Mouse (Mus musculus) midbrain, embryonic 15.5 days (tissue): ENCODE measurements around the gene Pld4. TPM values are rescaled to one million over a fixed set of nuclear protein-coding genes. Genes with fewer than 3 reads are reported as not detected.

ENCODE experiments used
- ATAC-seq: fragments of 200-750 bp; cut with Nextera tagmentation; replicated peaks from 2 replicates; pipeline ENCODE4 v1.8.0; 2017; ENCODE audit warnings: moderate TSS enrichment
- H3K27ac ChIP-seq: fragments of 300-500 bp; sonication (generic); 2 replicates; pipeline ENCODE4 v1.5.1; 2015; ENCODE audit warnings: mild to moderate bottlenecking, inconsistent platforms
- H3K27me3 ChIP-seq: fragments of 300-500 bp; sonication (generic); replicated peaks from 2 replicates; pipeline ENCODE4 v1.6.1; 2015; ENCODE audit warnings: inconsistent platforms
- H3K36me3 ChIP-seq: fragments of 300-500 bp; sonication (generic); replicated peaks from 2 replicates; pipeline ENCODE4 v1.6.1; 2015; ENCODE audit warnings: inconsistent platforms
- H3K4me1 ChIP-seq: fragments of 300-500 bp; sonication (generic); 2 replicates; pipeline ENCODE4 v1.6.1; 2015; ENCODE audit warnings: inconsistent platforms
- H3K4me2 ChIP-seq: fragments of 300-500 bp; sonication (generic); 2 replicates; pipeline ENCODE4 v1.6.1; 2015; ENCODE audit warnings: inconsistent platforms, mild to moderate bottlenecking, moderate library complexity
- H3K4me3 ChIP-seq: fragments of 300-500 bp; sonication (generic); 2 replicates; pipeline ENCODE4 v1.5.1; 2015; ENCODE audit warnings: mild to moderate bottlenecking, inconsistent platforms
- H3K9ac ChIP-seq: fragments of 300-500 bp; sonication (generic); 2 replicates; pipeline ENCODE4 v1.6.1; 2015; ENCODE audit warnings: mild to moderate bottlenecking, inconsistent platforms
- H3K9me3 ChIP-seq: fragments of 300-500 bp; sonication (generic); 2 replicates; pipeline ENCODE4 v1.6.1; 2016; ENCODE audit warnings: inconsistent platforms
- WGBS: fragments of 180-500 bp; shearing (Covaris S2); methylation state at CpG from one replicate; pipeline ENCODE4 v1.1.7; 2015; ENCODE audit warnings: mixed read lengths; 5-methylcytosine and 5-hydroxymethylcytosine counted together
- polyA plus RNA-seq: library from polyadenylated mRNA; unstranded; fragments of >200 nt; fragmentation: Nextera tagmentation; extraction: Ambion mirVana; gene quantifications from 2 replicates; pipeline ENCODE4 v1.2.1, GENCODE M21; 2015

Gene Pld4
- polyA plus RNA-seq, 1 experiment from 2014 or later = 7.3 TPM

DNA sequence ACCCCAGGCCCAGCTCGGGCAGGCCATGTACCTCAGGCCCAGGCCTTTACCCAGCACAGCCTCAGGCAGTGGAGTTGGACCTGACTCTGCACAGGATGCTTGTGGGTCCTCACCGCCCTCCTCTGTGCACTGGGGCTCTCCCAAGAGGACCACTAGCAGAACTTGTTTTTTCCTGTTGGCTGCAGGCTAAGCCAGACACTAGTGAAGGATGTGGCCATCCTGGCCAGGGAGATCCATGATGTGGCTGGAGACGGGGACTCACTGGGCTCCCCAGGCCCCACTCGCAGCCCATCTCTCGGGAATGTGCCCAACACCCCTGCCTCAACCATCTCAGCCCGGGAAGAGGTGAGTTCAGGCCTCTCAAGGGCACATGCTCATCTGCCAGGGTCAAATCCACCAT, 17.7 kb upstream of the Pld4 start:
- Histone ChIP-seq H3K4me1 (peaks cover 11% of the 10 kb centered on the region), H3K27ac (peak overlapping the region; percentile 34; the same call in 1 of the 2 replicates), H3K4me3 (no peak overlapping the region), H3K4me2 (no peak overlapping the region), H3K9me3 (no peaks in the 10 kb centered on the region), H3K36me3 (peaks cover 40% of the 10 kb centered on the region; the same call in 1 of the 2 replicates), H3K9ac (peak overlapping the region; percentile 22; the same call in 1 of the 2 replicates), H3K27me3 (no peaks in the 10 kb centered on the region)
- no peak for ATAC-seq
- WGBS = 69% methylated on average over 6 of the region's 6 CpGs

DNA sequence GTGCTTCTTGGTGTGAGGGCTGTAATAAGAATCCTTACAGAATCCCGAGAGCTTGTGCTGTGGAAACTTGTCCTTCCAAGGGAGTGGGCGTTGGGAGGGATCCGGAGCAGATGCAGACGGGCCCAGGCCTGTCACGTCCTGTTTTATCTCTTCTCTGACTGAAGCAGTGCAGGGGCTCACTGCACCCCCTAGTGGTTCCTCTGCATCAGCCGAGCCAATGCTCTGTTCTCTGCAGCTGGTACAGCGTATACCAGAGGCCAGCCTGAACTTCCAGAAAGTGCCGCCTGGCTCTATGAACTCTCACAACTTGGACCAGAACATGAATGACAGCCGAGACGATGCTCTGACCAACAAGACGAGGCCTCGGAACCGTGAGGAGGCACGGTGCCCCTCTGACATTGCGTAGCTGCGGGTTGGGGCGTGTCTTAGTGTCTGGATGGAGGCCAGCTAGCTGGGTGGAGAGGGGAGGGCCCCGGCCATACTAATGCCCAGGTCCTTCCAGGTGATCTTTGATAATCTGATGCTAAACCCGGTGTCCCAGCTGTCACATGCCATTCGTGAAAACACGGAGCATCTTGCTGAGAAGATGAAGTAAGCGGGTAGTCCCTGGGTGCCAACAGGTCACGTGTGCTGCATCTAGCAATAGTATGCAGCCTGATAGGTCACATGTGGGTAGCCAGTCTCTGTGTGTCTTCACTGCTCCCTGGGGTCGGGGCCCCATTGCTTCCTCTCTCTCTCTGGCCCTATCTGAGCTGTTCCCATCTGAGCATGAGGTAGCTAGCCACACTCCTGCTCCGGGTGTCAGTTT, 17.1 kb upstream of the Pld4 start:
- ATAC-seq = peak; percentile 67
- Histone ChIP-seq H3K27me3 (no peaks in the 10 kb centered on the region), H3K9ac (peak overlapping the region; percentile 31; the same call in 1 of the 2 replicates), H3K9me3 (no peaks in the 10 kb centered on the region), H3K4me1 (peaks cover 14% of the 10 kb centered on the region), H3K4me2 (no peak overlapping the region), H3K4me3 (no peak overlapping the region), H3K27ac (peak overlapping the region; percentile 34; the same call in 1 of the 2 replicates), H3K36me3 (peaks cover 35% of the 10 kb centered on the region; the same call in 1 of the 2 replicates)
- WGBS = 59% methylated on average over 25 of the region's 25 CpGs

DNA sequence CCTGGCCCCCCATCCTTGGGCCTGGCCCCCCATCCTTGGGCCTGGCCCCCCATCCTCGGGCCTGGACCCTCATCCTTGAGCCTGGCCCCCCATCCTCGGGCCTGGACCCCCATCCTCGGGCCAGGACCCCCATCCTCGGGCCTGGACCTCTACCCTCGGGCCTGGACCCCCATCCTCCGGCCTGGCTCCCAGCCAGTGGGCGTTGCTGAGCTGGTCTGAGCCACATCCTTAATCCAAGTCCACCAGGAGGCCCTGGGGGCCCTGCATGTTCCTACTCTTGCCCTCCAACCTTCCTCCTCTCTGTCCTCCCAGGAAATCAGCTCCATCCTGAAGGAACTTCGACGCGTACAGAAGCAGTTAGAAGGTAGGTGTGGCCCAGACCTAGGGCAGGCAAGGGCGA, 16.2 kb upstream of the Pld4 start:
- Histone ChIP-seq H3K27me3 (no peaks in the 10 kb centered on the region), H3K27ac (no peak overlapping the region), H3K36me3 (peaks cover 26% of the 10 kb centered on the region; the same call in 1 of the 2 replicates), H3K4me3 (no peak overlapping the region), H3K9ac (peak overlapping the region; percentile 31), H3K4me2 (no peak overlapping the region), H3K4me1 (peaks cover 14% of the 10 kb centered on the region), H3K9me3 (no peaks in the 10 kb centered on the region)
- ATAC-seq = no peak
- WGBS = 89% methylated on average over 11 of the region's 11 CpGs

DNA sequence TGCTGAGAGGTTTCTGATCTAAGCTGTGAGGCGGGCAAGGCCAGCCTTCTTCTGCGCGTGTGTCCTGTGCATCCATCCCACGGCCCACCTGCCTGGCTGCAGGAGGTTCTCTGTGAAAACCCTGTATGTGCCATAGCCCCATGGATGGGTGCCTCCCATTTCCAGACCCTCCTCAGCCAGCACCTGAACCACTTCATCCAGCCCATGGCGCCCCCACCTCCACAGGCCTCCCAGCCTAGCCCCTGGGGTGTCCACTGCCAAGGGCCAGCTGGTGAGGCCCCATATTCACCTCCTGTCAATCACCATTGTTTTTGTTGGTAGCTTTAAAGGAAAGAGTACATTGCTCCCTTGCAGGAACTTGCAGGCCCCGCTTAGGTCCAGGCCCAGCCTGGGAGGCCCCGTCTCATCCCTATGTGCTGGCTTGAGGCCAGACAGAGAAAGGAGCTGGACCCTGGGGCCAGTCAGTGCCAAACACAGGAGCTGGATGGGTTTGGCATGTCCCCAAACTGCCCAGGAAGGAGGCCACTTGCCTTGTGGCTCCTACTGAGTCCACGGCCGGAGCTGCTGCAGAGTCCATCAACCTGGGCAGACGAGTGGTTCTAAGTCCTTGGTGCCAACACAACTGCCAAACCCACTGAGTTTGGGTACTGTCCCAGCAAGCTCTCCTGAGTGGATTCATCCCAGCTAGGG, 15.4 kb upstream of the Pld4 start:
- H3K4me3 ChIP-seq = no peak overlapping the region
- no peaks in the 10 kb centered on the region for H3K9me3 ChIP-seq
- no peak overlapping the region for H3K9ac ChIP-seq
- no peaks in the 10 kb centered on the region for H3K27me3 ChIP-seq
- no peak for ATAC-seq
- no peak overlapping the region for H3K4me2 ChIP-seq
- H3K27ac ChIP-seq = no peak overlapping the region
- peaks cover 14% of the 10 kb centered on the region for H3K4me1 ChIP-seq
- H3K36me3 ChIP-seq = peaks cover 18% of the 10 kb centered on the region; the same call in 1 of the 2 replicates
- WGBS = 80% methylated on average over 10 of the region's 10 CpGs

DNA sequence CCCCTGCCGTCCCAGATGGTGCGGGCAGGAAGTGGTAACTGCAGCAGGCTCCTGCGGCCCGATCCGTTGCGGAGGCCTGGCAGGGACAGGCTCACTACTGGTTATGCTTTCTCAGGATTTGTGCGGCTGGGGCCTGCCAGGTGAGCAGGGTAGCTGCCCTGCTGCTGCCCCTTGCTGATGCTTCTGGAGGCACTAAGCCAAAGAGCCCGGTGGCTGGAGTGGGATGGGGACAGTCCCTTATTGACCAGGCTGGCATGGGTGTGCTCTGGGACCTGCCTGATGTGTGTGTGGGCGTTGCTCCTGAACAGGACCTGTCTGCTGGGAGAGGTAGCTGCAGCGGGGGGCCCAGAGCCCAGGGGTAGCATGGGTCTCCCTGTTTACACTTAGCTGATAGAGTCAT, 14.7 kb upstream of the Pld4 start:
- Histone ChIP-seq H3K4me1 (peaks cover 14% of the 10 kb centered on the region), H3K4me2 (no peak overlapping the region), H3K9ac (no peak overlapping the region), H3K27me3 (no peaks in the 10 kb centered on the region), H3K9me3 (no peaks in the 10 kb centered on the region), H3K27ac (no peak overlapping the region), H3K4me3 (no peak overlapping the region), H3K36me3 (peaks cover 16% of the 10 kb centered on the region; the same call in 1 of the 2 replicates)
- ATAC-seq = no peak
- WGBS = 91% methylated on average over 10 of the region's 10 CpGs

DNA sequence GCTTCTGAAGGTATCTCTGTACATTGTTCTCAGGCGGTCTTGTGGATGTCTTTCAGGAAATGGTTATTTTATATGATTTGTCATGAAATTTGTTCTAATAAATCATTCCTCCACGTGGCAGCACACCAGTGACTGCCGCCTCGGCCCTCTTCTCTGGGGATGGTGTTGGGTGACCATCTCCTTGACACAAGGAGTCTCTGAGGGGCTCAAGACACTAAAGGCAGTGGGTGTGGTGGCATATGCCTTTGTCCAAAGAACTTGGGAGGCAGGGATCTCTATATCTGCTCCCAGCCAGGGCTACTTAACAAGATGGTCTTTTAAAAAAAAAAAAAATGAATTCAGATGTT, 14.0 kb upstream of the Pld4 start:
- H3K27ac ChIP-seq = peak overlapping the region; percentile 86; the same call in 1 of the 2 replicates
- H3K9me3 ChIP-seq = no peaks in the 10 kb centered on the region
- peaks cover 14% of the 10 kb centered on the region for H3K4me1 ChIP-seq
- H3K9ac ChIP-seq = no peak overlapping the region
- peak; percentile 31 for ATAC-seq
- H3K36me3 ChIP-seq = peaks cover 13% of the 10 kb centered on the region; the same call in 1 of the 2 replicates
- no peak overlapping the region for H3K4me2 ChIP-seq
- 79% methylated on average over 4 of the region's 4 CpGs for WGBS
- H3K27me3 ChIP-seq = no peaks in the 10 kb centered on the region
- no peak overlapping the region for H3K4me3 ChIP-seq

DNA sequence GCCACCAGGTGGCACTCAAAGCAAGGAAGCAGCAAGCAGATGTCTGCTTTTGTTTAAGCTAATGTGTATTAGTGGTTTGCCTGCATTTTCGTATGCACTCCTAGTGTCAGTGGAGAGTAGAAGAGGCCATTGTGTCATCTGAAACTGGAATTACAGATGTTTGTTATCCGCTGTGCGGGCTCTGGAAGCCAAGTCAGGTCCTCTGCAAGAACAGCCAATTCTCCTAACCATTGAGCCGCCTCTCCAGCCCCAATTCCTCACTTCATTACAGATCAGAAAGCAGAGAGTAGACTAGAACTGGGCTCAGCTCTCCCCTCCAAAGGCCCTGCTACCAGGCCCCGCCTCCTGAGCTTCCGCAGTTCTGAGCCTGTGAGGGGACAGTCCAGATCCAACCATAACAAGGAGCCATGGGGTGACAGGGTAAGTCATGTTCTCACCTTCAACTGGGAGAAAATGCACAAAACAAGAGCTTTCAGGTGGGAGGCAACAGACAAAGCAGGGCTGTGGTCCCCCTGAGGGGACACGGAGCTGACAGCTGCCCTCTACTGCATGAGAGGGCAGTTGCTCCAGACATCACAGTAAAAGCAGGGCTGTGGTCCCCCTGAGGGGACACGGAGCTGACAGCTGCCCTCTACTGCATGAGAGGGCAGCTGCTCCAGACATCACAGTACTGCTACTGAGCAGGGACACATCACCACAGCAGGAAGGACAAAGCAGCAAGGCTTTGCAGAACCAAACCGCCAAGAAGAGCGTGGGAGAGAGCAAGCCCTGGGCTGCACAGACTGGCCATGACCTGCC, 13.4 kb upstream of the Pld4 start:
- peaks cover 13% of the 10 kb centered on the region; the same call in 1 of the 2 replicates for H3K36me3 ChIP-seq
- peak overlapping the region; percentile 86 for H3K27ac ChIP-seq
- no peaks in the 10 kb centered on the region for H3K27me3 ChIP-seq
- peak; percentile 68 for ATAC-seq
- H3K9me3 ChIP-seq = no peaks in the 10 kb centered on the region
- H3K4me1 ChIP-seq = peaks cover 14% of the 10 kb centered on the region
- 15% methylated on average over 10 of the region's 10 CpGs for WGBS
- peak overlapping the region; percentile 10; the same call in 1 of the 2 replicates for H3K4me2 ChIP-seq
- no peak overlapping the region for H3K4me3 ChIP-seq
- H3K9ac ChIP-seq = peak overlapping the region; percentile 27; the same call in 1 of the 2 replicates

DNA sequence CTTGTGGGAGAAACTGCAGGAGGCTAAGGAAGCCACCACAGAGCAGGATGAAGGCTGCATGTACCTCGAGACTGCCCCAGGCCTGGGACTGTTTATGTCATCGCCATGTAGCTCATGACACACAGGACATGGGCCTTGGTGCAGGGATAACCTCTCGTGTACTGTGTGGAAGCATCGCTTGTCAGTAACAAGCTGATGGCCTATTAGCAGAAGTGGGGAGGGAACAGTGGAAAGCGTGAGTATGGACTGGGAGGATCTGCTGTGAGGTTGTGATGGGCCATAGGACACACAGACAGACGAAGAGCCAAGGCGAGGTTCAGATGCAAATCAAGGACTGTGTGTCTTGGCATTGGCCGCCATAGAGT, 12.9 kb upstream of the Pld4 start:
- H3K4me3 ChIP-seq = no peak overlapping the region
- peak; percentile 37 for ATAC-seq
- 72% methylated on average over 8 of the region's 8 CpGs for WGBS
- H3K4me1 ChIP-seq = peaks cover 14% of the 10 kb centered on the region
- H3K9ac ChIP-seq = peak overlapping the region; percentile 27
- H3K4me2 ChIP-seq = no peak overlapping the region
- H3K27me3 ChIP-seq = no peaks in the 10 kb centered on the region
- no peaks in the 10 kb centered on the region for H3K9me3 ChIP-seq
- peak overlapping the region; percentile 86 for H3K27ac ChIP-seq
- peaks cover 13% of the 10 kb centered on the region; the same call in 1 of the 2 replicates for H3K36me3 ChIP-seq

DNA sequence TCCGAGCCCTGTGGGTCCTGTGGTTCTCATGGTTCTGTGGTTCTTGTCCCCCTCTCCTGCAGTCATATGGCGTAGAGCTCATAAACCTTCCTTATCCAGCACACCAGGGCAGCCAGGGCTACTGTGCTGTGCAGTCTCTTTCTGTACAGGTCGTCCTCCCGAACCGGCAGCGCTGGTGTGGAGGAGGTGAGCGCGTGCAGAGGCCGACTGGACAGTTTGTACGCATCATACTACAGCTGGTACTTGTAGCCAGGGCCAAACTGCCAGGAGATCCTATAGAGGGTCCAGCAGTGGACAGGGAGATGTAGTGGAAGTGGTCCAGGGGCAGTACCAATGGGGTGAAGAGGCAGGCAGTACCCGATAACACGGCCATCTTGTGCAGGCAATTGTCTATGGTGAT, 9.5 kb upstream of the Pld4 start:
- no peak overlapping the region for H3K4me3 ChIP-seq
- no peak overlapping the region for H3K27ac ChIP-seq
- no peaks in the 10 kb centered on the region for H3K36me3 ChIP-seq
- H3K9me3 ChIP-seq = no peaks in the 10 kb centered on the region
- H3K9ac ChIP-seq = no peak overlapping the region
- no peak overlapping the region for H3K4me2 ChIP-seq
- ATAC-seq = no peak
- H3K27me3 ChIP-seq = no peaks in the 10 kb centered on the region
- H3K4me1 ChIP-seq = peaks cover 14% of the 10 kb centered on the region
- 88% methylated on average over 12 of the region's 12 CpGs for WGBS

DNA sequence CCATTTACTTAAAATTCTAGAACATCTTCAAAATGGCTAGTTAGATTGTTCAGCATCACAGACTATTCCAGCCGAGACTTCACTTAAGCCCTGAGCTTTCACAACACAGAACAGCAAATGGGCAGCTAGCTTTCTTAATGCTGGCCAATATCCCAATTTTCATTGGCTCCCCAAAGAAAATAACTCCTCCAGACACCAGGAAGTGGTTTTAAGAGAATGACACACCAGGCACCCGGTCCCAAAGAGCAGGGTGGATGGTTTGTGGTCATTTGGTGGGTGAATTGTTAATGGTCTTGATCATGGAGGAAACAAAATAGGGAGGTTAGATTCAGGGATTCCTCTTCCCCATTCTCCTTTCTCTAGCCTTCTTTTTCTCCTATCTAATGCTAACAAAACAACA, 8.1 kb upstream of the Pld4 start:
- Histone ChIP-seq H3K36me3 (no peaks in the 10 kb centered on the region), H3K27me3 (no peaks in the 10 kb centered on the region), H3K9me3 (no peaks in the 10 kb centered on the region), H3K9ac (no peak overlapping the region), H3K4me2 (no peak overlapping the region), H3K4me1 (peaks cover 7% of the 10 kb centered on the region), H3K4me3 (no peak overlapping the region), H3K27ac (no peak overlapping the region)
- no peak for ATAC-seq
- WGBS = 57% methylated on average over 2 of the region's 2 CpGs

DNA sequence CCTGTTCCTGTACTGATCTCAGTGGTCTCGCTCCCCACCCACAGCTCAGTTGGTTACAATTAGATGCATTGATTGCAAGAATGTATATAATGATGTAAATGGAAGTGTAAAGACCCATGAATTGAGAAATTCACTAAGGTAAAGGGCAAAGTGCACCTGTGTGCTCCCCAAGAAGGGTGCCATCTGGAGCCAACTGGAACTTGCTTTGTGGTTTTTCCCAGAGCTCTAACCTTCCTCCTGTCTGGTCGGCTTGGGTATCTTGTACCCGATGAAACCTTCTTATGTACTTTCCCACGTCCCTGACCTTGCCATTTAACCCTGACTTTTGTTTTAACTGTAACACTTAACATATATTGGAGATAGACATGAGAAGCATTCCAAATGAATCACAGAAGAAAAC, 4.6 kb upstream of the Pld4 start:
- ATAC-seq = no peak
- WGBS = 68% methylated on average over 4 of the region's 4 CpGs

DNA sequence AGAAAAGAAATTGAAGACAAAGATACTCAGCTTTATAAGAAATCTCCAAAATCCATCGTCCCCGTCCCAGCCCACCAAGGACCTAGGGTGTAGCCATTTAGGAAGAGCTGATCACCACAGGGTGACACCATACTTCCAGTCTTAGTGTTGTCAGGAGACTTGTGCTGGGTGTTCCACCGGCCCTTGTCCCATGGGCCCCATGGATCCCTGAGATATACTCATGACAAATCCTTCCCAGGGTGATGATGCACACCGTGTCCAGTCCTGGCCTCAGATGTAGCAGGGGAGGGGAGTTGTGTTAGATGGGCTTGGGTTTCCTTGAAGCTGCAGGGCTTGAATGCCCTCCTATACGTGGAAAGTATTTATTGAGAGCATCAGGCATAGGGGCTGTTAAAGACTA, 2.6 kb upstream of the Pld4 start:
- ATAC-seq = no peak
- Histone ChIP-seq H3K9ac (no peak overlapping the region), H3K4me1 (no peaks in the 10 kb centered on the region), H3K4me2 (no peak overlapping the region), H3K36me3 (no peaks in the 10 kb centered on the region), H3K27ac (no peak overlapping the region), H3K9me3 (no peaks in the 10 kb centered on the region), H3K4me3 (no peak overlapping the region), H3K27me3 (no peaks in the 10 kb centered on the region)
- WGBS = 95% methylated on average over 5 of the region's 5 CpGs

More for the DNA sequence above, 4.6 kb upstream of the Pld4 start:
- no peaks in the 10 kb centered on the region for H3K36me3 ChIP-seq
- H3K4me2 ChIP-seq = no peak overlapping the region
- no peaks in the 10 kb centered on the region for H3K27me3 ChIP-seq
- H3K9me3 ChIP-seq = no peaks in the 10 kb centered on the region
- no peak overlapping the region for H3K9ac ChIP-seq
- no peaks in the 10 kb centered on the region for H3K4me1 ChIP-seq
- no peak overlapping the region for H3K27ac ChIP-seq
- no peak overlapping the region for H3K4me3 ChIP-seq
